Mouse (Mus musculus) induced T-regulatory cell, adult 2 months (primary cell): ENCODE data around the gene 1700123O20Rik.

Experiments used
- DNase-seq: peaks from one replicate; pipeline ENCODE4 v3.0.0-alpha.2; 2012; ENCODE audit warnings: low read depth

The 1700123O20Rik gene

GRCm38 (mm10) chr14:54678657-54679304 is 7.2 kb upstream of the 1700123O20Rik start:
- DNase-seq: no peak

GRCm38 (mm10) chr14:54682396-54682795 is 3.6 kb upstream of the 1700123O20Rik start:
- DNase-seq: peak; percentile 25

- DNase-seq: no peak
These were observed 545 bp upstream of the 1700123O20Rik start for GRCm38 (mm10) chr14:54685471-54685870.

GRCm38 (mm10) chr14:54686522-54687143 is 617 bp downstream of the 1700123O20Rik start, which contains the start of gene Acin1:
Gene Acin1, minus strand, starts transcription at chr14:54686931.
- DNase-seq: peak; percentile 100

- DNase-seq: no peak
These were observed 1.2 kb downstream of the 1700123O20Rik start for GRCm38 (mm10) chr14:54687251-54687650.

GRCm38 (mm10) chr14:54695042-54695441 is 9.0 kb downstream of the 1700123O20Rik start:
- DNase-seq: no peak

- no peak for DNase-seq
These were observed 10.7 kb downstream of the 1700123O20Rik start for GRCm38 (mm10) chr14:54696752-54697151.

- DNase-seq: no peak
These were observed 12.7 kb downstream of the 1700123O20Rik start, which contains the start of gene Gm29776 for GRCm38 (mm10) chr14:54698733-54699132. Gene Gm29776, minus strand, starts transcription at chr14:54698833.

GRCm38 (mm10) chr14:54699586-54699985 is 13.6 kb downstream of the 1700123O20Rik start:
- no peak for DNase-seq

GRCm38 (mm10) chr14:54701298-54701697 is 15.3 kb downstream of the 1700123O20Rik start:
- DNase-seq: peak; percentile 90

- no peak for DNase-seq
These were observed 17.2 kb downstream of the 1700123O20Rik start for GRCm38 (mm10) chr14:54703207-54703606.

GRCm38 (mm10) chr14:54705844-54706243 is 19.8 kb downstream of the 1700123O20Rik start:
- no peak for DNase-seq

GRCm38 (mm10) chr14:54706589-54707320 is 20.7 kb downstream of the 1700123O20Rik start:
- no peak for DNase-seq

GRCm38 (mm10) chr14:54709054-54709453 is 23.0 kb downstream of the 1700123O20Rik start:
- no peak for DNase-seq

GRCm38 (mm10) chr14:54712074-54712473 is 26.1 kb downstream of the 1700123O20Rik start, which contains the start of gene Cebpe:
Gene Cebpe, minus strand, starts transcription at chr14:54712174.
- no peak for DNase-seq

- no peak for DNase-seq
These were observed 26.8 kb downstream of the 1700123O20Rik start for GRCm38 (mm10) chr14:54712861-54713260.

GRCm38 (mm10) chr14:54714121-54714520 is 28.1 kb downstream of the 1700123O20Rik start:
- DNase-seq: peak; percentile 89

- DNase-seq: peak; percentile 62
These were observed 28.6 kb downstream of the 1700123O20Rik start for GRCm38 (mm10) chr14:54714617-54715081.

GRCm38 (mm10) chr14:54715402-54715801 is 29.4 kb downstream of the 1700123O20Rik start:
- no peak for DNase-seq

GRCm38 (mm10) chr14:54720041-54720440 is 34.0 kb downstream of the 1700123O20Rik start:
- DNase-seq: no peak

- DNase-seq: no peak
These were observed 34.8 kb downstream of the 1700123O20Rik start for GRCm38 (mm10) chr14:54720654-54721350.

GRCm38 (mm10) chr14:54721711-54722110 is 35.7 kb downstream of the 1700123O20Rik start:
- DNase-seq: no peak
